Mouse (Mus musculus) thymus, postnatal 36 days (tissue): Measurements from ENCODE around the gene Gadd45gip1.

Experiments used
- DNase-seq, 2 experiments: peaks; one replicate each; pipeline ENCODE4 v3.0.0; 2022; ENCODE audit warnings: mixed read lengths in 2 of 2

The Gadd45gip1 gene

DNA sequence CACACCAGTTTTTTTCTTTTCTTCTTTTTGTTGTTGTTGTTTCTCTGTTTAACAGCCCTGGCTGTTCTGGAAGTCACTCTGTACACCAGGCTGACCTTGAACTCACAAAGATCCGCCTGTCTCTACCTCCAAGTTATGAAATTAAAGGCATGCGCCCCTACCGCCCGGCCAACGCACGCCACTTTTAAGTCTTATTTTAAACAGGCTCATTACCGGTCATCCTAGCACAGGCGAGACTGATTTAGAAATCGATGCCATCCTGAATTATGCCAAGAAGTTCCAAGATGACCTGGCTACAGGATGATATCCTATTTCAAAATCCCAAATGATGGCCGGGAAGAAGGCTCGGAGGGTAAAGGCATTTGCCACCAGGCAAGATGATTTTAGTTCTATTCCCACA is at the start of gene Gadd45gip1:
TSS of gene Gadd45gip1 (plus strand) at position 33 of the 400 bp plus-strand sequence.
- DNase-seq, result peak; percentile 32 to 37

DNA sequence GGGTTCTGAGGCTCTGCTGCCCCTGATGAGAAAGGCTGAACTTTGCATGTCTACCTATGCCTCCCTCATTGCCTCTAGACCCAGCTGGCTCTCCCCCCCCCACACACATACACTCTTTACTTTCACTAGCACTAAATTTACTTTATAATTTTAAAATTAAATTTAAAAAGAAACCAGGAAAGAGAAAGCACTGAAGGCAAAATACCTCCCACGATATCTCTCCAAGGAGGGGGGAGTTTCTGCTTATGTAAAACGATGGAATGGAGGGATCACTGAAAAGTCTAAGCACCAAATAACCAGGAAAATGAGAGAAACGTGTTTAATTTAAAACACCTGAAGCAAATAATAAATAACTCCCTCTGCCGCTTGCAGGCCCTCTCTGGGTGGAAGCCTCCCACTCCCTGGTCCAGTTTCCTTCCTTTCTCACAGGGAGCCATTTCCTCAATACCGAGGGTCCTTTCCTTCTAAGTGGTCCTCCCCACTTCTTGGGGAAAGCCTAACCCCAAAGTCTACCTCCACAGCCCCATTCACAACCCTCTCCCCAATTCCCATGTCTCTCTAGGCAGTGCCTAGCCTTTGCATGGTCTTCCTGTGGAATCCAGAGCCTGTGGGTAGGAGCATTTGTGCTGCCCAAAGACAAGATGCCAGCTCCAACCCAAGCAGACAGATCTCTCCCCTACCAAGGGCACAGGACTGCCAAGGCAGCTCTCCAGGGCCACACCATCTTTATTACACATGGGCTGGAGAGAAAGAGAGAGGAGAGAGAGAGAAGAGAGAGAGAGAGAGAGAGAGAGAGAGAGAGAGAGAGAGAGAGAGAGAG is 49.4 kb upstream of the Gadd45gip1 start:
- DNase-seq, result no peak

DNA sequence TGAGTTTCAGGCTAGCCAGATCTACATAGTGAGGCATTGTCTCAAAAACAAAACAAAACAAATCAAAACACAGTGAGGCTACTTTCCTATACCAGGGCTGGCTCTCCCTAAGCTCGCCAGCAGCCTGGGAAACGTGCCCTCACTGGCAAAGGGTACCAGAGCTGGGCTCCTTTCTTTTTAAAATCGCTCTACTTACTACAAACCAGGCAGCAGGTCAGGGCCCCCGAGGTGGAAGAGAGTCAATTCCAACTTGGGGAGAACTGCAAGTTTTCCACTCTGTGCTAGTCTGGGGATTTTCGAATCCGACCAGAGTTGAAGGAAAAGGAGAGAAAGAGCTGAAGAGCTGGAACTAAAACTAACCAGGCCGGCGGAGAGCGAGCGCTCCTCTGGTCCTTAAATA is 48.6 kb upstream of the Gadd45gip1 start:
- DNase-seq, result no peak

DNA sequence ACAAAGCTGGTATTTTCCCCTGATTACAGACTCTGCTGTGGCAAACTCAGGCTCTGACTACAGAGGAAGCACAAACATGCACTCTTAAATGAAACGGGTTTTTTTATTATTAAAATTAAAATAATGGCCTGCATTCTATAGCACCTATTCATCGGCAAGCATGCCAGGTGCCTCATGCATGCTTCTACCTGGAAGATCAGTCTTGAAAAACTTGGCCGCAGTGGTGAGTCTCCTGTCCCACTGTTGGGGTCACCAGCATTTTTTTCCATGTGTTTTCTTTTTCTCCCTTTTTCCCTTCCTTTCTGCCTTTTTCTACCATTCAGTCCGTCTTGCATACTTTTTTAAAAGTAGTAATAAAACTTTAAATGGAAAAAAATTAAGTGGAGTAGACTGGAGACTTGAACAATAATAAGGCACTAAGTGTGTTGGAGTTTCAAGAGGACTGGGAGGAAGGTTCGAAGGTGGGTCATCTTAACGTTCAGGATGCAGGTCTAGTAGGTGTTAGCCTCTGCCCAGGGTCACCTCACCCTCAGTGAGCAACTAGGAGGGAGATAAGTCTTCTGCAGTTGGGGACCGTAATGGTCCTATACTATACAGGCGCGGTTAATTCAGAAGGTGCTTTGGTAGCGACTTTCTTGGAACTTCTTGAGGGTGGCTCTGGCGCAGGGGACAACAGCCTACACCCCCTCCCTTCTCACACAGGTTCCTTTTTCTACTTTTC is 48.0 kb upstream of the Gadd45gip1 start:
- no peak for DNase-seq

DNA sequence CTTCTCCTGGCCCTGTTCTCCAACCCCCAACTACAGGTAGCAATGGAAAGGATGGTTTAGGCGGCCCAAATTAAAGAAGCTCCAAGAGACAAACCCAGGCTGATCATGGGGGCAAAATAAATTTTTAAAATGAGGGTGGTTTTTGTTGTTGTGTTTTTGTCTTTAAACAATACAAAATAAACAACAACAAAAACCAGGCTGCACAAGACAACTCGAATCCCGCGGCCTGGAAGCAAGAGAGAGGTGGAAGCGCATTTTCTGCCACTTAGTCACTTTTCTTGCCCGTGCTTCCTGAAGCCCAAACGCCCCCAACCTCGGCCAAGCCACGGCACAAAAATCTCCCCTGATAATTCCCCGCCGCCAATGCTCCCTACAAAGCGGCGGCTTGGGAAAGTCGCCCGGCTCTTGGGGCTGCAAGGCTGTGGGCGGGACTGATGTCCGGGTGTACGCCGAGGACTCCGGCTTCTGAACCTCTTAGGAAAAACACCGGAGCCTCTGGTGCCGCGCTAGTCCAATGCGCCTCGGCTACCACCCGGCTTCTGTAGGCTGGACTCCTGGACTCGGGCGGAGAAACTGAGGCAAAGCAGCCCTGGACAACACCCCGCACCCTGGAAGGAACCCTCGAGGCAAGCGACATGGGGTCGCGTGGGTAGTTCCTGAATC is 47.3 kb upstream of the Gadd45gip1 start:
- no peak for DNase-seq

DNA sequence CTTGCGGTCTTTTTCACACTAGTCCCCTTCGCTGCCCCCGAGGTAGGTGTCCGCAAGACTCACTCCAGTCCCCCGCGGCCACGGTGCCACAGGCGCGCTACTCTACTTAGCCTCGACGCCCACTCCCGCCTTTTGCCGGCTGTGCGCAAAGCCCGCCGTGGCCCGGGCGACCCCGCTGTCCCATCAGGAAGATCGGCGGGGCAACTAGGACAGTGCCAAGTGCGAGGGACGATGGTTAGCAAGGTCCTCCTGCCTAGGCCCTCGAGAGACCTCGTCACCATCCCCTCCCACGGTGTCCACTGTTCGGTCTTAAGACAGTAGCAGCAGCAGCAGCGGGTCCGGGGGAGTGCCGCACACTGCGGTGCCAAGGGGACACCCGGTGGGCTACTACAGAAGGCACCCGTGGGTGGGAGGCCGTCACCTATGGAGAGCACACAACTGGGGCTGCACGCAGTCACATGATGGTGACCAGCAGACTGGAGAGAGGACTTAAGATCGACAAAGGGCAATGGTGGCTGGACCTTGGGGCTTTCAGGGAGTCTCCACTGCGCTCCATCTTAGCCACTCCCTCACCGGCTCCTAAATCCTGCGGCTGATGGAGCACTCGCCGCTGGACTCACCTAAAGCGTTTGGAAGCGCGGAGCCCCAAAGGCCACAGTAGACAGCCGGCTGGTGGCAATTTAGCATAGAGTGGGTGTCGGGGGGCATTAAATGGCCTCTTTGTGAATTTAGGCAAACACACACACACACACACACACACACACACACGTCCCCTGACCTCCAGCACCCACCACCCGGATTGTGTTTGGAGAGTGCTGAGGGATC is 46.4 kb upstream of the Gadd45gip1 start:
- DNase-seq, result no peak

DNA sequence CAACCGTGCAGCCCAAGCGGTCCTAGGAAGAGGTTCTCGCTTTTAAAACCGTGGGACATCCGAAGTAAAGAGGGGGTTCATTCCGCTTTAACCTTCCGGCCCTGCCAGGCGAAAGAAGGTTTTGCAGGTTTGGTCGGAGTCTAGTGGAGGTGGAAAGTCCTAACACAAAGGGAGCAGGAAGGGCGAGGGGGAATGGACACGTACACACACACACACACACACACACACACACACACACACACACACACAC is 45.9 kb upstream of the Gadd45gip1 start:
- DNase-seq, result no peak

DNA sequence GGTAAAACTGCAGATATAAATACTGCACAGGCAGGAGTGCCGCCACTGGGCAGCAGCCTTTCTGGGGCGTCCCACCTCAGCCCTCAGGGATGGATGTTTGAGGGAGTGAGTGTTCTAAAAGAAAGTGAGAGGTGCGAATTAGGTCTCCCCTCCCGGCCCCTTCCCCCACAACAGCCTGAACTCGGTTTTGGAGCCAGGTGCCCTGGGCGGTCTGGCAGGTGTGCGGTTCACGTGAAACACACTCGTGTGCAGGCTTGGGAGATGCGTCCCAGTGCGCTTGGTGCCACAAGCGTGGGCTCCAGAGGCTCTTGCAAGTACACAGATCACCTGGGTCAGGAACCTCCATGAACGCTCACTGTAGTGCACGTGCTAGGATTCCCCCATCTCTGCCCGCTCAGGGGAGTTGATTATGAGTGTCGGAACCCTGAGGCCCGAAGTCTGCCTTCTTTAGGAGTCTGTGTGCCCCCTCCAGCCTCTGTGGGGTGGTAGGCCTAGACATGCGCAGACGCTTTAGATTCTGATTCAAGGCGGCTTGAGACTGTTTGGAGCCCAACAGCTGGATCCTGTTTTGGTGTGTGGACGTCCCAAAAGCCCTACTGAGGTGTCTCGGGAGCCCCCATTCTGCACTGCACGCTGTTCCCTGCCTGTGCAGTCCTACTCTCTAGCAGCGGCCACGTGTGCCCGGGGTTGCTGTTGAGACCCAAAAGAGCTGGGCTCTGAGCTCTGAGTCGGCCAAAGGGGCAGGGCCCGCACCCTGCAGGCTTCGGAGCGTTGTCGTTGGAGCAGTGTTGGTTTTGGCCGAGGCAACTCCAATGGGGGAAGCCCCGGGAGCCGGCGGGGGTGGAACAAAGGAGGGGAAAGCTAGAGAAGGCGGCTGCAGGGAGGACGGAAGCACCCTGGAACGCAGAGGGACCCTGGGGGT is 45.3 kb upstream of the Gadd45gip1 start:
- no peak for DNase-seq

DNA sequence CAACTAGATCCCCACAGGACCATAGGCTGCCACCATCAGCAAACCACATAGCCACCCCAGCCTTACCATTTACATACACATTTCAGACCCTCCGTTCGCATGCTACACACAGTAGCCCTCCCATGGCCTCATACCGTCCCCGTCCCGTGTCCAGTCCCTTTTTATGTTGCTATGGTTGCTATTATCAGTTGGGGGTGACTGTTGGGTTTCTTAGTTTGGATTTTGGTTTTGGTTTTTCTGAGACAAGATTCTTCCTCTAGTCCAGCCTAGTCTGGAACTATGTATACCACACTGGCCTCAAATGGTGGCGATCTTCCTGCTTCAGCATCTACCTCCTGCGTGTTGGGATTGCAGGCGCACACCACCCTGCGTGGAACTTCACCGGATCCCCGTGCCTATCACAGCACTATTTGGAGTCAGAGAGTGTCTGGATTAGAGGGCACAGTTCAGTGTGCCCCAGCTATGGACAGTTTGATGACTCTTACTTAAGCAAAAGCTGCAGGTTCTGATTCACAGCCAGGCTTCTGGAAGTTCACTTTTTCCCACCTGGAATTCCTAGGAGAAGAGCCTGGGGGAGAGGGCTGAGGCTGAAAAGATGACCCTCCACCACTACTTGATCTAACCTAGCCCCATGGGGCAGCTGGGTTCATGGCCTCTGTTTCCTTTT is 44.4 kb upstream of the Gadd45gip1 start:
- no peak for DNase-seq

DNA sequence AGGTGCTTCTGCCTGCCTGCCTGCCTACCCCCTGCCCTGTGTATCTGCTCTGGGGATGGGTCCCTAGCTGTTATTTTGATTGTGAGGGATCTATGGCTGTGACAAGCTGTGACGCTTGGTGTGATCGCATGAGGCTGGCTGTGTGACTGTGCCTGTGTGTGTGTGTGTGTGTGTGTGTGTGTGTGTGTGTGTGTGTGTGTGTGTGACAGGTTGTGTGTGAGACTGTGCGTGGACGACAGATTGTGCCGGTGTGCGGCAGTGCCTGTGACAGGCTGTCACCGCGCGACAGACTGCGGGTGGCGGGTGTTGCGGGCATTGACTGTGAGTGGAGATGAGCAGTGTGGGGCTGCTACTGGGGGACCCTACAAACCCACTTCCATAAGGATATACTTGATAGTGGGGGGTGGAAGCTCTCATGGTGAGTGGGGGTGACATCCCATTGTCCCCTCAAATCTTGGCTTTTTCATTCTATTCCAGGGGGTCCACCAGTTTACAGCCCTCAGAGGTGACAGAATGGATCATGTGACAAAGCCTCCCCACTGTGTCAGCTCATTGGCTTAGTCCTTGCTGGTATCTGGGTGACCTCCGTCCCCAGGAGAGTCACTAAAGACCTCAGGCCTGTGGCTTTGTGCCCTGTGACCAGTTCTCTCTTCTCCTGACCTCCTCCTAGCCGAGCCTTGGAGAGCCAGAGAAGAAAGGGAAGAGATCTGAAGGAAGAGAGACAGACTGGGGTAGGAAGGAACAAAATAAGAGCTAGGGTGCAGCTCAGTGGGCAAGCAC is 43.6 kb upstream of the Gadd45gip1 start:
- DNase-seq, result no peak

DNA sequence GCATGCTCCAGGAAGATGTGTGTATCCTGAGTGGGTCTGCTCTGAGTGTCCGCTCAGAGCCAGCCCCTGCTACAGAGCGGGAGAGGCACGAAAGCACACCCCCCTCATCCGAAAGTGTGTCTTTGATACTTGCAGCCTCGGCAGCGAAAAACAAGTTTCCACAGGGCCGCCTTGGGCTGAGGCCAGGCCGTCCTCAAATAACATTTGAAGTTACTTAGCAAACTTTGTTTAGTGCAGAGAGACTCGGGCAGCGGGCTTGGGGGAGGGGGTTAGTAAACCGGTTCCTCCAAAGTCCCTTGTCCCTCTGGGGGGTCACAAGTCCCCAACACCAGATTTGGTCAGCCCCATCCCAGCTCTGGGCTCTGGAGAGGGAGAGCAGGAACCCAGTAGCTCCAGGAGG is 42.4 kb upstream of the Gadd45gip1 start:
- DNase-seq, result no peak

DNA sequence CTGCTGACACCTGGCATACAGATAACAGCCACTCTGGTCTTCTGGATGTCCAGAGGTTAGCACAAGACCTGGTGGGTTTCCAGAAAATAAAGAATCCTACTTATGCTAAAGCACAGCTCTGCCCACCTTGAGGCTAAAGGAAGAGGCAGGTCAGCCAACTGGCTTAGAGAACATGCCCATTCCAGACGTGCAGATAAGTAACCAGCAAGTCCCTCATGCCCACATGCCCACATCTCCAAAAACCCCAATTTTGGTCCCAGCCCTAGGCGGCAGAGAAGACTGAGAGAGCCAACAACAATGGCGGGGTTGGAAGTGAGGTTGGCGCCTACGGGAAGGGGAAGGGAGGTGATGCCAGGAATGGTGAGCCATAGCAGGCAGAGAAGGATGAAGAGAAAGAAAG is 42.0 kb upstream of the Gadd45gip1 start:
- DNase-seq, result no peak

DNA sequence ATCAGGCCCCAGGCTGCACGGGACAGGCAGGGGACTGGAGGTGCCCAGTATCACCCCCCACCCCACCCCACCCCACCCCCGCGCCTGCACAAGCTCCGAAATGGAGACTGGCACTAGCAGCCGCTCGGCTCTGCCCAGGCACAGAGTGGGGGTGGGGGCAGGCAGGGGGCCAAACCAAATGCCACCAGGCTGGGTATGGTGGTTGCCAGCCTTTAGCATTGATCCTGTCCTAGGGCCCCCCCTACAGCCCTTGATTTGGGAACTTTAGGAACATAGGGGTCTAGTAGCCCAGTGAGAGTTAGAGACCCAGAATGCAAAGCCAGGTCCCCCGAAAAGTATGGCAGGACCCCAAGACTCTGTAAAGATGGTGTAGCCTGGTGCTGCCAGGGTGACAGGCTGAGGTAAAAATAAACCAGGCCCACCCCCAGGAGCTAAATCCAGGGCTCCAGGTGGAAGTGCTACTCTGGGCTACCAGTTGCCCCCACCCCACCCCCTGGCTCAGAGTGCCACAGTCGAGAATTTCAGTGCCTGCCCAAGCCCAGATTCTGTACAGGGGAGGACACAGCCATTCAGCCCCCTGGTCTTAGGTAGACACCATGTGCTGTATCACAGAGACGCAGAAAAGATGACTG is 41.4 kb upstream of the Gadd45gip1 start:
- no peak for DNase-seq

DNA sequence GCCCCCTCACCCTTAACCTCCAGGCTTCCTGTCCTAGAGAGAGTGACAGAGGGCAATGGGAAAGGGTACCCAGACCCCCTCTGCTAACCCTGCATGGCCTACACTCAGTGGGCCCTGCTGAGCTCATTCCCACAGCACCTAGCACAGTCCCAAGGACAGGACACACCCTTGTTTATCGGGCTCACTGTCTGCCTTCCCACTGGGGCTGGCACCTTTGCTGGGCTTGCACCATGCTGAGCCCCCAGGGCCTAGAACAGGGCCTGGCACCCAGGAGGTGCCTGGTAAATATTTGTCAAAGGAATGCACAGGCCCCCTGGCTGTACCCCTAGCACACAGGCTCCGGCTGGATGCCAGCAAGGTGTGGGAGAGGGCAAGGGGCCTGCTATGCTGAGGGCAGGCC is 40.8 kb upstream of the Gadd45gip1 start:
- DNase-seq, result no peak

DNA sequence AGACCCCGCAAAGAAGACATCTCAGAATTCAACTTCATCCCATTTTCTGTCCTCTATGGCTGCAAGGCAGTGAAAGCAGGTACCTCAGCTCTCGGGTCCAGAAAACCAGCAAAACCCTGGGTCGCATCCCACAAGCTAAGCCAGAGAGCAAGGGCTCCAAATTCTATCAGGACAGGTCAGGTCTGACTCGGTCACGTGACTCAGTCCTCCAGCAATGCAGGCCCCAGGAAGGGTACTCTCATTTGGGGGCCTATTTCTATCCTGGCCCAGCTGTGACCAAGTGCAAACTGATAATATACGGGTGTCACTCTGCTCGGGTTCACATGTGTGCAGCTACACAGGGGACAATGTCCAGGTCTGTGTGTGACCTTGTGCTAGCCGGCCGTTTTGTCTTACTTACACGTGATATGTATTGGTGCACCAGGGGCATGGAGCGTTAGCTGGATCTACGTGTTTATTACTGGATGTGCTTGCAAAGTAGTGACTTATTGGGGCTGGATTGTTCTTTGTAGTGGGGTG is 38.8 kb upstream of the Gadd45gip1 start:
- no peak for DNase-seq

DNA sequence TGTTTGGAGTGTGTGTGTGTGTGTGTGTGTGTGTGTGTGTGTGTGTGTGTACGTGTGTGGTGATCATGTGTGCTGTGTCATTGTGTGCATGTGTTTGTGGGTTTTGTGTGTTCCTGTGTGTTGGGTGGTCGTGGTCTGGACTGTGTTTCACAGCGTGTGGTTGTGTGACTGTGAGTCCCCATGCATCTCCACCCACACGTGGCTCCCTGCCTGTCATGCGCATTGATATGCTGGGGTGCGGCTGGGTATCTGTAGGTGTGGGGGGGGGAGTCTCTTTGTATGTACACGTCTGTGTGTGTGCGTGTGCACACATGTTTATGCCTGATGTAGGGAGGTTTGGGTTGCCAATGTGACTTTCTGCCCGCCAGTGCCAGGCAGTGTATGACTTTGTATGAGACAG is 38.2 kb upstream of the Gadd45gip1 start:
- DNase-seq, result no peak

DNA sequence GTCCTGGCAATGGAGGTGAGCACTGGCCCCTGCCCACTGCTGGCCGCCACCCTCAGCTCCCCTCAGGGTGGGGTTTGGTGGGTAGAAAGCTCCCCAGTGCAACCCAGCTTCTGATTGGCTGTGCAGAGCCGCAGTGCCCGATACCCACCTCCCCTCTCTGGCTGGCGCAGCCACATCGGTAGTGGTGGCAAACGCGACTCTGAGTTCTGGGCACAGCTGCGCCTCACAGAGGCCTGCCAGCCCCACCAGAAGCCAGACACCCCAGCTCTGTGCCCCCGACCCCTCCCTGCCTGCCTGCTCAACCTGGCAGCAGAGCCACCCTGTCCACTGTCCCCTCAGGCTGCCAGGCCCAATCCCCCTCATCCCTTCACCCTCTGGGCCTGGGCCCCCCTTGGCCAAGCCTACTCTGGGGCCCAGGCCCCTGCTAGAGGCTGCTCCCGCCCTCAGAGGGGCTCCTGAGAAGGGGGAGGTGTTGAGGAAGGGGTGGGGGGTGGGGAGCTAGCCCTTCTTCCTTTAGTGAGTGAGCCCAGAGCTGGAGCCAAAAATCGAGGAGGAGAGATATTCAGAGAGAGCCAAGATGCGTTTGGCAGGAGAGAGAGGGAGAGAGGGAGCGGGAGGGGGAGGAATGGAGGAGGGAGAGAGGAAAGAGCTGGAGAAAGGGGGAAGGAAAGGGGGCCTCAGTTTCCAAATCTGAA is 37.4 kb upstream of the Gadd45gip1 start:
- no peak for DNase-seq

DNA sequence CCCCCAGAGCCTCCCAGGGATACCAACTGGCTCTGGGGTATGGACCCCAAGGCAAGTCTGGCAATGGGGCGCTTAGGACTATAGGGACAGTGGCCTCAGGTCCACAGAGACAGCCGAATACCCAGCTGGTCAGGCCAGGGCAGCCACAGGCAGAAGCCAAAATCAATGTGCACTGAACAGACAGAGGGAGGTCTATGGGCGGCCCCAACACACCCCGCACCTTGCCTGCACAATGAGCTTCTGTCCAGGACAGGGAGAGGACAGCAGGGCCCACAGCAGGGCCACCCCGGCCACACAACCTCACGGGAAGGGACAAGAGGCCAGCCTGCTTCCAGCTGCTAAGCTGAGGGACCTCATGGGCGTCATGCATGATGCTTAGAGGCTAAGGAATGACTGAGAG is 36.8 kb upstream of the Gadd45gip1 start:
- no peak for DNase-seq

DNA sequence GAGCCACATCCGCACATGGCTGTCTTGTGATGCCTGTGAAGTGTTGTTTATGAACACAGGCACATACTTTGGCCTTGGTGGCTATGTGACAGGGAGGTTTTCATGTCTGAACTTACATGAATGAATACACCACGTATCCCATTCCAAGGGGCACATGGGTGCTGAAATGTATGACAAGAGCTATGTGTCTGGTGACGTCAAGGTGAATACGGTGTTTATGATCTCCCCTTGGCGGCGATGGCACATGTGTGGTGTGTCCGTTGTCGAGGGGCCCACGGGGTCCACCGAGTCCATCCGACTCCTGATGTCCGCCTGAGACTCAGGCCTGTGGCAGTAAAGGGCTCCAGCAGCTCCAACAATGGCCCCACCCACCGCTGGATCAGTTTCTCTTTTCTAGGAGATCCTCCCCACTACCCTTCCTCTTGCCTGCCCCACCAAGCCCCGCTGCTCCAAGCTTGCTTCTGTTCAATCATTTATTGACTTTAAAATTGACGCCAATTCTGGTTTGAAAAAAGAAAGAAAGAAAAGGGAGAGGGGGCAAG is 34.0 kb upstream of the Gadd45gip1 start:
- no peak for DNase-seq
